Mouse (Mus musculus) cortical plate, adult 2 months (tissue): Measurements from ENCODE around the gene Specc1.

Experiments used
- CTCF ChIP-seq: fragments of 200-500 bp; IDR thresholded peaks from 2 replicates; pipeline ENCODE4 v1.5.1; 2011; ENCODE audit warnings: mild to moderate bottlenecking, control low read depth, low read length; ENCODE audit not compliant: insufficient read depth; ENCODE audit errors: extremely low read depth
- POLR2A ChIP-seq: fragments of 200-500 bp; IDR thresholded peaks from 2 replicates; pipeline ENCODE4 v1.6.1; 2011; ENCODE audit warnings: mild to moderate bottlenecking, low read length, control low read depth; ENCODE audit not compliant: insufficient read depth; ENCODE audit errors: extremely low read depth

DNA sequence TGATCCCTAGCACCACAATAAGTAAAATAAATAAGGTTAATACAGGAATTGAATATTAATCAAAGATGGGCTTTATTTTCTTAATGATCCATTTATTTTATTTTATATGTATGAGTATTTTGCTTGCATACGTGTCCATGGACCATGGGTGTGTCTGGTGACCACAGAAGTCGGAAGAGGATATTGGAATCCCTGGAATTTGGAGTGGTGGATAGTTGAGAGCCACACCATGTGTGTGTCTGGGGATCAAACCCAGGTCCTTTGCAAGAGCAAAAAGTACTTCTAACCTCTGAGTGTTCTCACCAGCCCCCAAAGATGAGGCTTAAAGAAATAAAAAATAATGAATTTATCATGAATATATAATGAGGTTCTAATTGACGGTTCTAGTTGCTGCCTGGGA lies 132.1 kb downstream of the Specc1 start:
- TF ChIP-seq CTCF (no peak), POLR2A (no peak)
